Mouse (Mus musculus) brain, embryonic 14.5 days (tissue): ENCODE results near the gene Cenpt. TPM values are rescaled to one million over a fixed set of nuclear protein-coding genes. Genes with fewer than 3 reads are reported as not detected.

Experiments used
- DNase-seq: peaks from one replicate; pipeline ENCODE4 v3.0.0-alpha.2; 2011; ENCODE audit warnings: low read depth
- CTCF ChIP-seq: fragments of 200-500 bp; IDR thresholded peaks from 2 replicates; pipeline ENCODE4 v1.5.1; 2012; ENCODE audit warnings: inconsistent platforms, mild to moderate bottlenecking, moderate library complexity, borderline replicate concordance; ENCODE audit not compliant: insufficient read depth, insufficient read length; ENCODE audit errors: extremely low read depth
- POLR2A ChIP-seq: fragments of 200-500 bp; IDR thresholded peaks from 2 replicates; pipeline ENCODE4 v1.6.1; 2012; ENCODE audit warnings: mild to moderate bottlenecking, inconsistent platforms, borderline replicate concordance; ENCODE audit not compliant: poor library complexity, insufficient read depth, insufficient read length, severe bottlenecking; ENCODE audit errors: extremely low read depth
- polyA plus RNA-seq: library from polyadenylated mRNA; depleted of rRNA; stranded (reverse); fragments of >200 nt; gene quantifications from 2 replicates; pipeline ENCODE4 v1.2.3, GENCODE M21; 2012; rRNA removed

Cenpt gene
- 83.0 and 109 TPM in 2 replicates for polyA plus RNA-seq

- no peak for TF ChIP-seq CTCF
- no peak for TF ChIP-seq POLR2A
- no peak for DNase-seq
Observed at GRCm38 (mm10) chr8:105853178-105853577, at the start of gene Cenpt. Gene Cenpt (minus strand): TSS chr8:105853278.

GRCm38 (mm10) chr8:105900941-105901616 lies 48.0 kb upstream of the Cenpt start:
- no peak for DNase-seq
- TF ChIP-seq CTCF (no peak), POLR2A (no peak)

- DNase-seq: peak; percentile 98
Observed at GRCm38 (mm10) chr8:105900180-105900940, 47.3 kb upstream of the Cenpt start, which contains the start of gene Pskh1. Gene Pskh1 (plus strand): TSS chr8:105900441.

GRCm38 (mm10) chr8:105897801-105898480 lies 44.9 kb upstream of the Cenpt start:
- no peak for TF ChIP-seq CTCF
- no peak for TF ChIP-seq POLR2A
- DNase-seq: no peak

More at GRCm38 (mm10) chr8:105900180-105900940, 47.3 kb upstream of the Cenpt start, which contains the start of gene Pskh1:
- peak; percentile 96 for TF ChIP-seq POLR2A
- no peak for TF ChIP-seq CTCF

GRCm38 (mm10) chr8:105893339-105893738 lies 40.3 kb upstream of the Cenpt start, which contains the start of gene Nrn1l:
Gene Nrn1l (plus strand): TSS chr8:105893567.
- DNase-seq: peak; percentile 89
- TF ChIP-seq CTCF (no peak), POLR2A (no peak)

- peak; percentile 47; the same call in 1 of the 2 replicates for TF ChIP-seq CTCF
- TF ChIP-seq POLR2A: no peak
- DNase-seq: peak; percentile 50
Observed at GRCm38 (mm10) chr8:105892432-105892831, 39.4 kb upstream of the Cenpt start.

- no peak for TF ChIP-seq POLR2A
- TF ChIP-seq CTCF: no peak
- DNase-seq: no peak
Observed at GRCm38 (mm10) chr8:105890870-105891269, 37.8 kb upstream of the Cenpt start.

- TF ChIP-seq CTCF (no peak), POLR2A (no peak)
- DNase-seq: no peak
Observed at GRCm38 (mm10) chr8:105889756-105890465, 36.8 kb upstream of the Cenpt start.

GRCm38 (mm10) chr8:105880754-105881520 lies 27.9 kb upstream of the Cenpt start, which contains the start of gene Edc4:
Gene Edc4 (plus strand): TSS chr8:105880881.
- DNase-seq: peak; percentile 91
- peak; percentile 76; the same call in 1 of the 2 replicates for TF ChIP-seq POLR2A
- TF ChIP-seq CTCF: no peak

GRCm38 (mm10) chr8:105874301-105874700 lies 21.2 kb upstream of the Cenpt start:
- no peak for DNase-seq
- TF ChIP-seq CTCF: no peak
- no peak for TF ChIP-seq POLR2A
